Mouse (Mus musculus): ENCODE results near the gene Fibp. TPM values are rescaled to one million over a fixed set of nuclear protein-coding genes. Genes with fewer than 3 reads are reported as not detected.

Fibp gene
- polyA plus RNA-seq (2012; rRNA removed): 124 and 150 TPM in 2 replicates

GRCm38 (mm10) chr19:5460465-5460911 is at the start of gene Fibp:
Fibp (plus strand) TSS chr19:5460615.

DNA sequence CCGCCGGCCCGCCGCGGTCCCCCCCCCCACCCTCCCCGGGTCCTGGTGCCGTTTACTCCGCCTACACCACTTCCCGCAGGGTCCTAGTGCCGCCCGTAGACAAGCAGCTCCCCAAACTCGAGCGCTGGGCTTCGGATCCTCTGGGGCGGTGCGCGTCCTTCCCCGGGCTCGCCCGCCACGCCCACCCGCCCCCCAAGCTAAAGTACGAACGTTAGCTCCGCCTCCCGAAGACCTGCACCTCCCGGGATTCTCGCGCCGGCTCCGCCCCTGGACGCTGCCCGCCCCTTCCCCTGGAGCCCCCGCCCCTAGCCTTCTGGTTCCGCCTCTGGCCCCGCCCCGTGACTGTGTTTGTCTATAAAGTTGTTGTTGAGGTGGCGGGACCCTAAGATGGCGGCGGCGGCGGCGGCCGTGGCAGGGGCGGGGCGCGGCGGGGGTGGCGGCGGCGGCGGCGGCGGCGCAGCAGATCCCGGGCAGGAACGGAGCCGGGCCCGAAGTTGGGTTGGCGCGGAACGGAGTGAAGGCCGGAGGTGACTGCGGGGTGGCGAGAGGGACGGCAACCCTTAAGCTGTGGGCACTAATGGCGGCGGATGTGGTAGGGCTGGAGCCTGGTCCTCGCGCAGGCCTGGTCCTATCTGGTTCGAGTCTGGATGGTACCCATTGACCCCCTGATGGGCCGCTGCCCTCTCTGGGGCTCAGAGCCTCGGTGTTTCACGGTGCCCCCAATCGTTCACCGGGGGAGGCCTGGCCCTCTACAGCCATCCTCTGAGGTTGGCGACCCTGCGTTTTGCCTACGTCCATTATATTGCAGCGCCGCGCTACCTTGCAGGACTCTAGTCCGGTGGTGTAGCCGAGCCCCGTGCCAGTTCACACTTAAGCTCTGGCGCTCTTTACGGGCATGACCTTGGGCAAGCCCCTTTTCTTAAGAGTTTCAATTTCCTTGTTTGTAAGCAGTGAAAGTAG is 35.4 kb upstream of the Fibp start, which contains the start of the genes Drap1 and AI837181:
TSS of gene Drap1 (minus strand) at position 198 of the 960 bp plus-strand sequence.
TSS of gene AI837181 (plus strand) at position 363 of the 960 bp plus-strand sequence.

DNA sequence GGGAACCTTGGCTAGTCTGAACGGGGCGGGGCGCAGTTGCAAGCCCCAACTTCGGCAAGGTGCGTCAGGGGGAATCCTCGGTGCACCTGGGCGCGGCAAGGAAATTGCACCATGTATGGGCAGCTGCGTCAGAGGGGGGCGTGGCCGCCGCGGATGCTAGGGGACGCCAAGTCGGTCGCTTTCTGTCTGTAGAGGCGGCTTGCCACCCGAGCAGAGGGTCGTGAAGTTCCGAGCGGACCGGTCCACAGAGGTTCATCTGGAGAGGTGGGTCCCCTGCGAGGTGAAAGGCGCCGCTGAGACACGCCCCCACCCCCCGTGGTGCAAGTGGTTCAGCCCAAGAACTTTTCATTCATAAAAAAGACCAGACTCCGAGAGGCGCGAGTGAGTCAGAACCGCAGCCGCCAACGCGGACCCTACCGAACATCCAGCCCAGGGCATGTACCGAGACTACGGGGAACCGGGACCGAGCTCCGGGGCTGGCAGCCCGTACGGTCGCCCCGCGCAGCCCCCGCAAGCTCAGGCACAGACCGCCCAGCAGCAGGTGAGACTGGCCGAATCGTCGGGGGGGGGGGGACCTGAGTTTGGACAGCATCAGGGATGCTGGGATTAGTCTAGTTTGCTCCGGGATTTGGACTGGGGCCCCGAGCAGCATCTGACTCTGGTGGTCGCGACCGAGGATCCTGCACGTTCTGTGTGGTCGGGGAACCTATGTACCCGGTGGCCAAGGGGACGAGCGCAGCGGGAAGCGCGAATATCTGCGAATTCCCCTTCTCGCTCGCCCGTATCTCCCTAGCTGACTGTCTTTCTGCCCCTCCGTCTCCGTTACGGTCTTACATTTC is 12.7 kb upstream of the Fibp start, which contains the start of gene Fosl1:
TSS of gene Fosl1 (plus strand) at position 33 of the 839 bp plus-strand sequence.

GRCm38 (mm10) chr19:5457746-5458442 is 2.5 kb upstream of the Fibp start, which contains the start of gene Ccdc85b:
Ccdc85b (minus strand) TSS chr19:5457894.

DNA sequence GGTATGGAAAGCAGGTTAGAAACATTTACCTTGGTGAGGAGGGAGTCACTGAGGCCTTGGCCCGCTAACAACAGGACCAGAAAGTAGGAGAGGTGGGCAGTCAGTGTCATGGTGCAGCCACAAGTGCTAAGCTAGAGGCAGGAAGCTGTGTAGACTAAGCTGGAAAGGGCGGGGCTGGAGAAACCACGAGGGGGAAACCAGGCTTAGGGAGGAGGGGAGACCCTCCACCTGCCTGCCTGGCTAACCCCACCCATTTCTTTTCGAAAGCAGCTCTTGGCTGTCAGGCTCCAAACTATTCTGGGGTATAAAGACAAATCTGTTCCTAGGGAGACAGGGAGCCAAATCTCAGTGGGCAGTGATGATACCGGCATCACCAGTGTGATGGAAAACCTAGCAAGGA is 8.0 kb downstream of the Fibp start, which contains the start of gene Ctsw:
TSS of gene Ctsw (minus strand) at position 134 of the 400 bp plus-strand sequence.

GRCm38 (mm10) chr19:5473720-5474119 is 13.3 kb downstream of the Fibp start, which contains the start of gene Efemp2:
Efemp2 (plus strand) TSS chr19:5473954.

GRCm38 (mm10) chr19:5487768-5488550 is 27.5 kb downstream of the Fibp start, which contains the start of gene Mus81:
Mus81 (minus strand) TSS chr19:5488402.

DNA sequence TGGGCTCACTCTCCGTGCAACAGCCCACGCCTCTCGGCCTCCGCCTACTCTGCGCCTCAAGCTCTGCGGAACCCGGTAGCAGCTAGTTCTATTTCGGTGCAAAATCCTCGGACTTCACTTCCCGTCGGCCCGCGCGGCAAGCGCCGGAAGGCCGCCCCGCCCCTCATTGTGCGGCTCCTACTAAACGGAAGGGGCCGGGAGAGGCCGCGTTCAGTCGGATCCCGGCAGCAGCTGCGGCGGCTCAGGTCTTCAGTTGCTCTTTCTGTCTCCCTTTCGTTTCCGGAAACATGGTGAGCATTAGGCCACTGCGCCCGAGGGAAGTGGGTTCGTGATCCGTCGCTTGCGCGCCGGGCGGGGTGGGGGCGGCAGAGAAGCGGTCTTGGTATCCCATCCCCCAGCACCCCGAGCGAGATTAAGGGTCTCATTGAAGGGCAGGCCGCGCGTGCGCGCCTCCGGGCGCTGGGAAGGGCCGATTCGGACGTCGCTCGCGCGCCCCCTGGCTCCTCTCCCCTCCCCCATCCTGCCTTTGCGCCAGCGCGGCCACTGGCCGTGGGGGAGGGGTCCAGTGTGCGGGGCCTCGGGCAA is 30.0 kb downstream of the Fibp start, which contains the start of gene Cfl1:
TSS of gene Cfl1 (plus strand) at position 143 of the 585 bp plus-strand sequence.

DNA sequence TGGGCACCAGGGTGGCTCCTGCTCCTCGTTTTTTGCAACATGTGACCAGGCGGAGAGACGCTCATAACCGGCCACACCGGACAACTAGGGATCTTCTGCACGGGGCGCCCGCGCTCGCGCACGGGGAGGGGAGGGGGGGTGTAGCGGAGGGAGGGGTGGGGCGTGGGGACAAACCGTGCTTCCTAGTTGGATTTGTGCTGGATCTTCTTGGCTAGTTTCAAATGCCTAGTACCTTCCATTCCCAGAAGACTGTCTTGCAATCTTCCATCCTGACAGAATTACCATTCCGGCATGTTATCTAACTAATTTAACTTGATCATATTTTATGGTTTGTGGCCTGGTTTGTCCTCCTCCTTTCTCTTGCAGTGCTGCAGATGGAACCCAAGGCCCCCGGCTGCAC is 43.3 kb downstream of the Fibp start, which contains the start of gene 1700020D05Rik:
TSS of gene 1700020D05Rik (minus strand) at position 101 of the 400 bp plus-strand sequence.

DNA sequence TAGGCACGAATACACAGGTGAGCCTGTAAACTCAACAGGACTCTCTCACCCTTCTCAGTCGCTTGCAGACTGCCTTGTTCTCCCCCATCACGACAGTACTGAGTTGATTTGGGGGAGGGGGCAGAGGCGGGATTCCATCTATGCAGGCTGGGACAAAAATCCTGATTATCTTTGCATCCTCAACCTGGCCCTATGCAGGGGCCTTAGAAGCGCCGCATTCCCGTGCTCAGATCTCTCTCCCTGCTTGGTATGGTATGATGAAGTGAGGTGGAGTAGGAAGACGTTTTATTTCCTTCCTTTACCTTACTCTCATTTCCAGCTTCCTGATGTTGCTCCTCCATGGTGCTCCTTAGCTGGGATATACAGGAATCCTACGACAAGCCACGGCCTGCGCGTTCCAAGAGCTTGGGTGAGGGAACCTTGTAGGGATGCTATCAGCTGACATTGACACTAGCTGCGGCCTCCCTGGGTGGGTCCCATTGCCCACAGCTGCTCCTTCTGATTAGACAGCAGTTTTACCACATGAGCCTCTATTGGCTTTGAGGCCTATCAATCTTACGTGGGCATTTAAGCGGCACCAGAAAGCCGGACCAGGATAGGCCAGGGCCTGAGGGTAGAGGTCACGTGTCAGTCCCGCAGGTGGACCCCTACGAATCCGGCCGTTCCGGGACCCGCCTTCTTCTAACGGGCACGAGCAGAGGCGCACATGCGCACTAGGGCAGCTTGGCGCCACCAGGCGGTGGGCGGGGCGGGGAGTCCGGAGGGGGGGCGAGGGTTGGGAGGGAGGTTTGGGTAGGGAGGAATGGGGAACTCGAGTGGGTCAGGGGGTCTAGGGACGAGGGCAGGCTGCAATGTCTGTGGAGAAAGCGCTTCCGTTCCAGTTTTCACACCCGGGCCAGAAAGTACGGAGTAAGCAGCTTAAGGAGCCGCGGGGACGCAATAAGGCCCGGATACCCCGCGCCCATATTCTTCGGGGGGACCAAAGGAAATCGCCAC is 49.9 kb downstream of the Fibp start, which contains the start of gene Snx32:
TSS of gene Snx32 (minus strand) at position 508 of the 996 bp plus-strand sequence.

Other genes with a start within 250 kb of the Fibp start
- gene Pacs1, start 187.5 kb upstream of the Fibp start, polyA plus RNA-seq (2012; rRNA removed): 12.2 and 14.3 TPM in 2 replicates
- 98.0 and 109 TPM in 2 replicates for gene Sf3b2, start 165.2 kb upstream of the Fibp start, polyA plus RNA-seq (2012; rRNA removed)
- gene Gal3st3, start 162.3 kb upstream of the Fibp start, polyA plus RNA-seq (2012; rRNA removed): 0.16 and 0.31 TPM in 2 replicates
- gene Catsper1, start 124.9 kb upstream of the Fibp start, polyA plus RNA-seq (2012; rRNA removed): not detected in 2 replicates
- 7.1 and 14.1 TPM in 2 replicates for gene Cst6, start 111.0 kb upstream of the Fibp start, polyA plus RNA-seq (2012; rRNA removed)
- gene Eif1ad, start 93.9 kb upstream of the Fibp start, polyA plus RNA-seq (2012; rRNA removed): 19.8 and 21.3 TPM in 2 replicates
- 71.2 and 91.0 TPM in 2 replicates for gene Banf1, start 93.4 kb upstream of the Fibp start, polyA plus RNA-seq (2012; rRNA removed)
- gene Sart1, start 71.9 kb upstream of the Fibp start, polyA plus RNA-seq (2012; rRNA removed): 15.2 and 19.0 TPM in 2 replicates
- gene Tsga10ip, start 58.1 kb upstream of the Fibp start, polyA plus RNA-seq (2012; rRNA removed): 0.33 and 1.9 TPM in 2 replicates
- gene Drap1, start 35.6 kb upstream of the Fibp start, polyA plus RNA-seq (2012; rRNA removed): 95.7 and 96.8 TPM in 2 replicates
- 85.1 and 96.6 TPM in 2 replicates for gene AI837181, start 35.5 kb upstream of the Fibp start, polyA plus RNA-seq (2012; rRNA removed)
- 1.3 and 4.0 TPM in 2 replicates for gene Fosl1, start 13.1 kb upstream of the Fibp start, polyA plus RNA-seq (2012; rRNA removed)
- gene Ccdc85b, start 2.7 kb upstream of the Fibp start, polyA plus RNA-seq (2012; rRNA removed): 10.3 and 10.6 TPM in 2 replicates
- gene Ctsw, start 7.9 kb downstream of the Fibp start, polyA plus RNA-seq (2012; rRNA removed): 2.0 and 3.5 TPM in 2 replicates
- gene Efemp2, start 13.3 kb downstream of the Fibp start, polyA plus RNA-seq (2012; rRNA removed): 52.6 and 58.6 TPM in 2 replicates
- 31.9 and 38.6 TPM in 2 replicates for gene Mus81, start 27.8 kb downstream of the Fibp start, polyA plus RNA-seq (2012; rRNA removed)
- gene Cfl1, start 29.8 kb downstream of the Fibp start, polyA plus RNA-seq (2012; rRNA removed): 350 and 446 TPM in 2 replicates
- 0.30 and 0.34 TPM in 2 replicates for gene 1700020D05Rik, start 43.2 kb downstream of the Fibp start, polyA plus RNA-seq (2012; rRNA removed)
- gene Snx32, start 49.9 kb downstream of the Fibp start, polyA plus RNA-seq (2012; rRNA removed): 4.2 and 4.4 TPM in 2 replicates
- gene Ovol1, start 100.0 kb downstream of the Fibp start, polyA plus RNA-seq (2012; rRNA removed): 23.0 and 29.1 TPM in 2 replicates
- gene Ap5b1, start 107.4 kb downstream of the Fibp start, polyA plus RNA-seq (2012; rRNA removed): 18.2 and 20.7 TPM in 2 replicates
- 40.4 and 56.8 TPM in 2 replicates for gene Rnaseh2c, start 141.3 kb downstream of the Fibp start, polyA plus RNA-seq (2012; rRNA removed)
- gene Kat5, start 149.6 kb downstream of the Fibp start, polyA plus RNA-seq (2012; rRNA removed): 45.6 and 50.6 TPM in 2 replicates
- gene Rela, start 176.9 kb downstream of the Fibp start, polyA plus RNA-seq (2012; rRNA removed): 61.1 and 66.8 TPM in 2 replicates
- gene Sipa1, start 203.1 kb downstream of the Fibp start, polyA plus RNA-seq (2012; rRNA removed): 52.0 and 56.1 TPM in 2 replicates
- gene Map3k11, start 228.1 kb downstream of the Fibp start, polyA plus RNA-seq (2012; rRNA removed): 116 and 122 TPM in 2 replicates
- gene Pcnx3, start 228.3 kb downstream of the Fibp start, polyA plus RNA-seq (2012; rRNA removed): 206 and 220 TPM in 2 replicates
- 0.90 and 1.1 TPM in 2 replicates for gene Kcnk7, start 243.8 kb downstream of the Fibp start, polyA plus RNA-seq (2012; rRNA removed)

Measured in colon, adult 2 months (tissue).